Mouse (Mus musculus) embryonic facial prominence, embryonic 14.5 days (tissue): ENCODE data around the gene Caps2. TPM values are rescaled to one million over a fixed set of nuclear protein-coding genes. Genes with fewer than 3 reads are reported as not detected.

Experiments used
- polyA plus RNA-seq: library from polyadenylated mRNA; unstranded; fragments of >200 nt; fragmentation: Nextera tagmentation; extraction: Ambion mirVana; gene quantifications from 2 replicates; pipeline ENCODE4 v1.2.1, GENCODE M21; 2014

Gene Caps2
- polyA plus RNA-seq, 1 experiment from 2014 or later: 0.39 TPM

Other genes with a start within 250 kb of the Caps2 start
- 36.8 and 45.9 TPM in 2 replicates for gene Krr1, start 191.0 kb upstream of the Caps2 start, polyA plus RNA-seq
- 3.5 and 3.7 TPM in 2 replicates for gene Glipr1, start 161.0 kb upstream of the Caps2 start, polyA plus RNA-seq
- gene Glipr1l1, start 103.4 kb upstream of the Caps2 start, polyA plus RNA-seq: not detected in 2 replicates
- not detected in 2 replicates for gene Glipr1l2, start 80.3 kb upstream of the Caps2 start, polyA plus RNA-seq
- not detected in 2 replicates for gene Glipr1l3, start 3.3 kb upstream of the Caps2 start, polyA plus RNA-seq
- gene Kcnc2, start 107.5 kb downstream of the Caps2 start, polyA plus RNA-seq: 1.1 and 1.3 TPM in 2 replicates